Mouse (Mus musculus) MEL (cell line): ENCODE results near the gene Filip1l. TPM values are rescaled to one million over a fixed set of nuclear protein-coding genes. Genes with fewer than 3 reads are reported as not detected.
A peak's percentile ranks its signal among the peaks of the same experiment; 100 is the strongest.

Source experiments
- DNase-seq: peaks from one replicate; pipeline ENCODE4 v3.0.0; 2011; ENCODE audit warnings: low read depth, low spot score
- H3K27ac ChIP-seq: 2 replicates; pipeline ENCODE4 v1.5.1; 2012; ENCODE audit warnings: low read depth, mild to moderate bottlenecking, control low read depth, low read length, moderate library complexity; ENCODE audit not compliant: control insufficient read depth
- H3K27me3 ChIP-seq, 2 experiments: fragments of 150-350 bp in 1 of 2; sonication (generic) in 1 of 2; 2 replicates each; pipeline ENCODE4 v1.6.1; 2012; ENCODE audit warnings: low read length in 2 of 2, mild to moderate bottlenecking in 2 of 2, improper control_type of control experiment in 1 of 2, moderate library complexity in 1 of 2; ENCODE audit not compliant: insufficient read depth in 2 of 2, control insufficient read depth in 1 of 2
- H3K36me3 ChIP-seq, 2 experiments: 2 replicates each; pipeline ENCODE4 v1.6.1; 2012 to 2014; ENCODE audit warnings: low read length in 2 of 2, improper control_type of control experiment in 1 of 2, inconsistent platforms in 1 of 2, mild to moderate bottlenecking in 1 of 2; ENCODE audit not compliant: insufficient read depth in 2 of 2, control insufficient read depth in 1 of 2
- H3K4me1 ChIP-seq, 2 experiments: fragments of 150-350 bp in 1 of 2; sonication (generic) in 1 of 2; 2 replicates each; pipeline ENCODE4 v1.6.1; 2012; ENCODE audit warnings: low read length in 2 of 2, improper control_type of control experiment in 1 of 2, mild to moderate bottlenecking in 1 of 2; ENCODE audit not compliant: insufficient read depth in 2 of 2, control insufficient read depth in 1 of 2
- H3K4me3 ChIP-seq, 2 experiments: fragments of 150-350 bp in 1 of 2; sonication (generic) in 1 of 2; 2 replicates each; pipeline ENCODE4 v1.5.1; 2012; ENCODE audit warnings: low read depth in 2 of 2, low read length in 2 of 2, mild to moderate bottlenecking in 2 of 2, moderate library complexity in 2 of 2, control low read depth in 1 of 2, improper control_type of control experiment in 1 of 2; ENCODE audit not compliant: control insufficient read depth in 1 of 2, insufficient read depth in 1 of 2
- H3K79me2 ChIP-seq: 2 replicates; pipeline ENCODE4 v1.6.1; 2012; ENCODE audit warnings: mild to moderate bottlenecking, low read length, moderate library complexity; ENCODE audit not compliant: control insufficient read depth, poor library complexity, insufficient read depth
- H3K9ac ChIP-seq: 2 replicates; pipeline ENCODE4 v1.6.1; 2012; ENCODE audit warnings: low read depth, mild to moderate bottlenecking, control low read depth, low read length, moderate library complexity; ENCODE audit not compliant: control insufficient read depth, poor library complexity, severe bottlenecking
- H3K9me3 ChIP-seq: fragments of 150-350 bp; sonication (generic); replicated peaks from 2 replicates; pipeline ENCODE4 v1.6.1; 2012; ENCODE audit warnings: mild to moderate bottlenecking, low read length, improper control_type of control experiment, moderate library complexity; ENCODE audit not compliant: insufficient read depth
- BHLHE40 ChIP-seq: IDR thresholded peaks from 2 replicates; pipeline ENCODE4 v1.6.1; 2012; ENCODE audit warnings: low read depth, mild to moderate bottlenecking, inconsistent platforms, low read length, improper control_type of control experiment, borderline replicate concordance
- CHD1 ChIP-seq: IDR thresholded peaks from 2 replicates; pipeline ENCODE4 v1.6.1; 2012; ENCODE audit warnings: low read depth, mild to moderate bottlenecking, inconsistent platforms, low read length, improper control_type of control experiment
- CHD2 ChIP-seq: IDR thresholded peaks from 2 replicates; pipeline ENCODE4 v1.6.1; 2011; ENCODE audit warnings: low read length, improper control_type of control experiment
- CTCF ChIP-seq, 3 experiments: IDR thresholded peaks in 2 of 3; conservative IDR thresholded peaks in 1 of 3; 2 replicates each; pipeline ENCODE4 v1.5.1; 2011 to 2012; ENCODE audit warnings: low read length in 3 of 3, low read depth in 2 of 3, mild to moderate bottlenecking in 2 of 3, improper control_type of control experiment in 1 of 3, inconsistent platforms in 1 of 3, mixed read lengths in 1 of 3, moderate library complexity in 1 of 3; ENCODE audit not compliant: control insufficient read depth in 1 of 3, insufficient read depth in 1 of 3, poor library complexity in 1 of 3, severe bottlenecking in 1 of 3
- EP300 ChIP-seq, 2 experiments: IDR thresholded peaks; 2 replicates each; pipeline ENCODE4 v1.6.1; 2011; ENCODE audit warnings: improper control_type of control experiment in 2 of 2, low read length in 2 of 2, low read depth in 1 of 2, mild to moderate bottlenecking in 1 of 2
- ETS1 ChIP-seq: IDR thresholded peaks from 2 replicates; pipeline ENCODE4 v1.6.1; 2012; ENCODE audit warnings: low read depth, mild to moderate bottlenecking, inconsistent platforms, low read length, improper control_type of control experiment, moderate library complexity
- GATA1 ChIP-seq: IDR thresholded peaks from 2 replicates; pipeline ENCODE4 v1.6.1; 2011; ENCODE audit warnings: low read depth, low read length, improper control_type of control experiment
- JUND ChIP-seq: IDR thresholded peaks from 2 replicates; pipeline ENCODE4 v1.6.1; 2011; ENCODE audit warnings: low read depth, mild to moderate bottlenecking, improper control_type of control experiment, low read length
- KAT2A ChIP-seq: conservative IDR thresholded peaks from 2 replicates; pipeline ENCODE4 v1.6.1; 2012; ENCODE audit warnings: low read depth, low read length, improper control_type of control experiment, inconsistent platforms
- MAX ChIP-seq: IDR thresholded peaks from 2 replicates; pipeline ENCODE4 v1.6.1; 2011; ENCODE audit warnings: low read length, improper control_type of control experiment
- MXI1 ChIP-seq: IDR thresholded peaks from 2 replicates; pipeline ENCODE4 v1.6.1; 2011; ENCODE audit warnings: mild to moderate bottlenecking, low read depth, low read length, improper control_type of control experiment
- MYC ChIP-seq: IDR thresholded peaks from 2 replicates; pipeline ENCODE4 v1.6.1; 2011; ENCODE audit warnings: low read depth, mild to moderate bottlenecking, low read length, improper control_type of control experiment, moderate library complexity
- NELFE ChIP-seq: IDR thresholded peaks from 2 replicates; pipeline ENCODE4 v1.6.1; 2011; ENCODE audit warnings: low read depth, low read length, improper control_type of control experiment
- POLR2A ChIP-seq, 2 experiments: IDR thresholded peaks; 2 replicates each; pipeline ENCODE4 v1.6.1; 2011 to 2012; ENCODE audit warnings: low read length in 2 of 2, mild to moderate bottlenecking in 2 of 2, control low read depth in 1 of 2, improper control_type of control experiment in 1 of 2, low read depth in 1 of 2, moderate library complexity in 1 of 2; ENCODE audit not compliant: control insufficient read depth in 1 of 2, insufficient read depth in 1 of 2, poor library complexity in 1 of 2
- POLR2AphosphoS5 ChIP-seq: IDR thresholded peaks from 2 replicates; pipeline ENCODE4 v1.6.1; 2012; ENCODE audit warnings: low read depth, borderline replicate concordance, mild to moderate bottlenecking, inconsistent platforms, low read length, moderate library complexity, mixed read lengths
- RAD21 ChIP-seq: IDR thresholded peaks from 2 replicates; pipeline ENCODE4 v1.6.1; 2011; ENCODE audit warnings: mild to moderate bottlenecking, low read depth, low read length, improper control_type of control experiment
- RCOR1 ChIP-seq: IDR thresholded peaks from 2 replicates; pipeline ENCODE4 v1.6.1; 2012; ENCODE audit warnings: low read depth, mild to moderate bottlenecking, inconsistent platforms, low read length, improper control_type of control experiment
- SIN3A ChIP-seq: IDR thresholded peaks from 2 replicates; pipeline ENCODE4 v1.6.1; 2012; ENCODE audit warnings: low read length, improper control_type of control experiment, inconsistent platforms
- SMC3 ChIP-seq: IDR thresholded peaks from 2 replicates; pipeline ENCODE4 v1.6.1; 2011; ENCODE audit warnings: low read depth, low read length, improper control_type of control experiment
- TAL1 ChIP-seq: IDR thresholded peaks from 2 replicates; pipeline ENCODE4 v1.6.1; 2012; ENCODE audit warnings: mild to moderate bottlenecking, inconsistent platforms, low read length, moderate library complexity, mixed read lengths
- TBP ChIP-seq: IDR thresholded peaks from 2 replicates; pipeline ENCODE4 v1.8.0; 2011; ENCODE audit warnings: low read depth, low read length, improper control_type of control experiment
- UBTF ChIP-seq: IDR thresholded peaks from 2 replicates; pipeline ENCODE4 v1.6.1; 2012; ENCODE audit warnings: low read depth, mild to moderate bottlenecking, inconsistent platforms, low read length, improper control_type of control experiment, moderate library complexity, borderline replicate concordance; ENCODE audit not compliant: insufficient read depth
- USF2 ChIP-seq, 2 experiments: IDR thresholded peaks; 2 replicates each; pipeline ENCODE4 v1.6.1; 2011 to 2012; ENCODE audit warnings: improper control_type of control experiment in 2 of 2, low read length in 2 of 2, borderline replicate concordance in 1 of 2, inconsistent platforms in 1 of 2, low read depth in 1 of 2, mild to moderate bottlenecking in 1 of 2; ENCODE audit not compliant: insufficient read depth in 1 of 2
- ZC3H11A ChIP-seq: IDR thresholded peaks from 2 replicates; pipeline ENCODE4 v1.6.1; 2012; ENCODE audit warnings: low read depth, mild to moderate bottlenecking, inconsistent platforms, low read length, improper control_type of control experiment
- ZMIZ1 ChIP-seq: IDR thresholded peaks from 2 replicates; pipeline ENCODE4 v1.6.1; 2012; ENCODE audit warnings: low read depth, mild to moderate bottlenecking, inconsistent platforms, low read length, improper control_type of control experiment, moderate library complexity
- ZNF384 ChIP-seq: IDR thresholded peaks from 2 replicates; pipeline ENCODE4 v1.6.1; 2012; ENCODE audit warnings: low read depth, mild to moderate bottlenecking, inconsistent platforms, low read length, improper control_type of control experiment
- polyA plus RNA-seq, 2 experiments: library from polyadenylated mRNA; stranded (reverse) in 1 of 2; unstranded in 1 of 2; fragments of >175 nt in 1 of 2; fragments of >200 nt in 1 of 2; gene quantifications; 2 replicates each; pipeline versions ENCODE4 v1.2.1 to v1.2.4; 2012; ENCODE audit warnings: low replicate concordance in 2 of 2, low read depth in 1 of 2; ENCODE audit not compliant: insufficient read length in 2 of 2, insufficient read depth in 1 of 2, missing spikeins in 1 of 2
- total RNA-seq: library from RNA; depleted of rRNA; stranded (reverse); fragments of 300-350 nt; gene quantifications from 2 replicates; pipeline ENCODE4 v1.2.3, GENCODE M21; 2012

Filip1l gene
- total and polyA plus RNA-seq, 3 experiments, result 0.27 to 1.8 TPM; not detected in 1

DNA sequence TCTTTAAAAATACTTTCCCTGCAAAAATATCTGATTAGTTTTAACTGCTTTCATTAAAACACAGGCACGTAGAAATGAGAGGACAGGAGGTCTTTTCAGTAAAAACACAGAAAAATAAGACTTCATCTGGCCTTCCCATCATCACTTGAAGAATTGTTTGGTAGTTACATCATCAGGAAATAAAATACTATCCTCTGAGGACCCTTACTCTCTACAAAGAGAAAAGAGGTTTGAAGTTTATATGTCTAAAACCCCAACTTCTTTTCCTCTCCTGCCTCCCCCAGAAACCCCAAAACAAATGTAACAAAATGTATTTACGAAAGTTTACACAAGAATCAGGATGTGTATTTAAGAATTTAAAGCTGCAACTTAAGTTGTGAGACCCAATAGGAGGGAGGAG is 195.7 kb downstream of the Filip1l start:
- Histone ChIP-seq H3K9ac (peak overlapping the region; percentile 81), H3K36me3 (peaks cover 0 to 6% of the 10 kb centered on the region in 2 experiments; a peak in 2 of 4 replicates), H3K27ac (no peak overlapping the region), H3K9me3 (no peaks in the 10 kb centered on the region), H3K79me2 (peaks cover 3% of the 10 kb centered on the region), H3K4me3 (peak overlapping the region; percentile 76 to 79), H3K4me1 (peaks cover 0 to 6% of the 10 kb centered on the region in 2 experiments; a peak in 2 of 4 replicates), H3K27me3 (no peaks in the 10 kb centered on the region)
- no peak for TF ChIP-seq TAL1
- TF ChIP-seq MYC, result no peak
- no peak for TF ChIP-seq SIN3A
- TF ChIP-seq UBTF, result no peak
- TF ChIP-seq RCOR1, result no peak
- DNase-seq, result no peak

DNA sequence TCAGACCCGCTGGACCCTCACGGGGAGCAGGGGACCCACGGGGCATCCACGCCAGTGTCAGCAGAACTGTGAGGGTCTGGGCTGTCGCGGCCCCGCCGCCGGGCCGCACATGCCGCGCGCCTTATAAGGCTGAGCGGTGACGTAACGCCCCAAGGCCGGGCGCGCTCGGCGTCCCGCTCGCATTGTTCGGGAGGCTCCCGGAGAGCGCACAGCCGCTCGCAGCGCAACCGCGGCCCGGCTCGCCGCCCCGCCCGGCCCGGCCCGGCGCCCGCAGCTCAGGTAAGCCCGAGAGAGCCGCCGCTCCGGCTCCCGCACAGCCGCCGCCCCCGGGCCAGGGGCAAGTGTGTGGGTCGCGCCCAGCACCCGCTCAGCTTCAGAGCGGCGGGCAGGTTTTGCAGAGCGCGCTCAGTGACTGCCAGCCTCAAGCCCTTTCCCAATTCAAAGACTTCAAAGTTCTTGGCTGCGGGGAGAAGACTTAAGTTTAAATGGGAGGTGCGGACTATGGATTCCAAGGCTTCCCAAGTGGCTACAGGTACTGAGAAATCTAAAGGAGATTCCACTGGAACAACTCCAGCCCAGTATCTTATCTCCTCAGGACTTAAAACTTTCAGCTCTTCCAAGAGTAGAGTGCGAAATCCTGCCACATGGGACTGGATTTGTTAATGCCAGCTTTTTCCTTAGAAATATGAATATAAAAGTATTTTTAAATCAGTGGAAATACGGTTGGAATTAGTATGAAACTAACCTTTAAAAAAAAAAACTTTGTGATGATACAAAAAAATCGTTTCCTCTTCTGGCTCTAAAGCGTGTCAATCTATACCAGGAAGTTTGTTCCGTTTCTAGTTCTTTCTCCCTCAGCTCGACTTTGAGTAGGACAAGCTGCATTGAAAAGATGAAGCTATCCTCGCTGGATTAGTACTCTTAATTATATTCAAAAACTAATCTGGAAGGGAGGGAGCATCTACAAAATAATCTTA is 196.5 kb downstream of the Filip1l start:
- Histone ChIP-seq H3K9ac (peak overlapping the region; percentile 81), H3K27me3 (no peaks in the 10 kb centered on the region), H3K27ac (peak overlapping the region; percentile 34; the same call in 1 of the 2 replicates), H3K4me3 (peak overlapping the region; percentile 76 to 79), H3K4me1 (peaks cover 0 to 6% of the 10 kb centered on the region in 2 experiments; a peak in 2 of 4 replicates), H3K9me3 (no peaks in the 10 kb centered on the region), H3K79me2 (peaks cover 3% of the 10 kb centered on the region), H3K36me3 (peaks cover 0 to 6% of the 10 kb centered on the region in 2 experiments; a peak in 2 of 4 replicates)
- peak; percentile 78 for DNase-seq
- TF ChIP-seq SMC3 (no peak), RCOR1 (no peak), ETS1 (no peak), NELFE (no peak), MAX (peak; percentile 61), CHD1 (no peak), SIN3A (0 out of 2 replicates have a peak, but pooled peaks have one; percentile 32), UBTF (no peak), MYC (peak; percentile 34; the same call in 1 of the 2 replicates), USF2 (IDR thresholded peaks at IDR 0.05; ENCODE audit: borderline replicate concordance in 1 of 2, insufficient read depth in 1 of 2, low read depth in 1 of 2, low read length in 2 of 2) (no peak), CTCF (IDR thresholded peaks at IDR 0.05 in 2 of 3, conservative IDR thresholded peaks at IDR 0.05 in 1 of 3; ENCODE audit: control insufficient read depth in 1 of 3, insufficient read depth in 1 of 3, low read depth in 2 of 3, low read length in 3 of 3, poor library complexity in 1 of 3, severe bottlenecking in 1 of 3) (no peak), KAT2A (no peak; the same call in 1 of the 2 replicates), POLR2AphosphoS5 (no peak), TBP (0 out of 2 replicates have a peak, but pooled peaks have one; percentile 13), EP300 (IDR thresholded peaks at IDR 0.05; ENCODE audit: low read depth in 1 of 2, low read length in 2 of 2) (peak in 1 of 2 experiments; percentile 31; a peak in 1 of 4 replicates), JUND (no peak), CHD2 (no peak), ZNF384 (peak; percentile 76), POLR2A (IDR thresholded peaks at IDR 0.05; ENCODE audit: control insufficient read depth in 1 of 2, insufficient read depth in 1 of 2, low read depth in 1 of 2, low read length in 2 of 2, poor library complexity in 1 of 2) (peak; percentile 16 to 35; a peak in 1 of 4 replicates), MXI1 (peak; percentile 56), ZMIZ1 (no peak), RAD21 (no peak), BHLHE40 (no peak), GATA1 (peak; percentile 73), ZC3H11A (no peak)
- TF ChIP-seq, all 39 proteins: peak for 9
